Mouse (Mus musculus): ENCODE measurements around the gene Scn4b.

DNA sequence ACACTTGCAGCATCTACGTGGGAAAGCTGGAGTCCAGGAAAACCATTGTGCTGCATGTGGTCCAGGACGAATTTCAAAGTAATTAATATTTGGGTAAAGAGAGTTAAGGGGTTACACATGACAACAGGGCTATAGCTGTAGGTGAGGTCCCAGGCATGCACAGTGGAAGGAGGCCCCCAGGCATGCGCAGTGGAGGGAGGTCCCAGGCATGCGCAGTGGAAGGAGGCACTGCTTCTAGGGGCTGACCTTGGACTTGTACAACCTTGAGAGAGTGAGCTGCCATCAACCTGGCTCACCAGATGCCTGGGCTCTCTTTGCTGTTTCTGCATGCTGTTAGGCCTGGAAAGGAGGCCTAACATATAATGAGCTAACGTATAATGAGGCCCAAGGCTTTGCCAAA, 40.3 kb upstream of the Scn4b start:
- no peak for TF ChIP-seq EP300 (IDR thresholded peaks at IDR 0.05; ENCODE audit: low read depth)
- no peak for TF ChIP-seq CTCF (IDR thresholded peaks at IDR 0.05; ENCODE audit: low read depth)
